Mouse (Mus musculus): ENCODE data around the gene Ager. TPM values are rescaled to one million over a fixed set of nuclear protein-coding genes. Genes with fewer than 3 reads are reported as not detected.

The Ager gene
- polyA plus RNA-seq, 1 experiment = 0.22 TPM

GRCm38 (mm10) chr17:34623161-34623560 is 25.5 kb downstream of the Ager start:
- Histone ChIP-seq H3K4me3 (no peak overlapping the region), H3K4me2 (ENCODE audit: low read depth) (no peak overlapping the region), H3K27me3 (ENCODE audit: control insufficient read depth, insufficient read depth, insufficient read length) (no peaks in the 10 kb centered on the region), H3ac (ENCODE audit: control insufficient read depth, insufficient read length) (no peak overlapping the region), H3K36me3 (ENCODE audit: control insufficient read depth, insufficient read depth) (no peaks in the 10 kb centered on the region), H3K79me2 (ENCODE audit: control insufficient read depth, insufficient read depth) (no peaks in the 10 kb centered on the region)
- TF ChIP-seq POLR2A (IDR thresholded peaks at IDR 0.05; ENCODE audit: insufficient read length, low read depth) (no peak), MYOD1 (IDR thresholded peaks at IDR 0.05; ENCODE audit: control insufficient read depth in 1 of 3, insufficient read length in 2 of 3, low read depth in 2 of 3) (no peak), USF1 (IDR thresholded peaks at IDR 0.05; ENCODE audit: low read depth) (no peak), REST (IDR thresholded peaks at IDR 0.05; ENCODE audit: insufficient read depth, insufficient read length) (no peak), SRF (IDR thresholded peaks at IDR 0.05; ENCODE audit: control insufficient read depth, insufficient read length, low read depth) (no peak), POLR2AphosphoS2 (IDR thresholded peaks at IDR 0.05; ENCODE audit: insufficient read length, low read depth) (no peak), E2F4 (IDR thresholded peaks at IDR 0.05; ENCODE audit: insufficient read depth) (no peak), TCF3 (IDR thresholded peaks at IDR 0.05; ENCODE audit: insufficient read length, low read depth) (no peak), MAX (IDR thresholded peaks at IDR 0.05; ENCODE audit: low read depth) (no peak), CEBPB (IDR thresholded peaks at IDR 0.05; ENCODE audit: insufficient read depth, poor library complexity, severe bottlenecking) (no peak), MYOG (IDR thresholded peaks at IDR 0.05; ENCODE audit: control insufficient read depth in 1 of 3, insufficient read depth in 1 of 3, insufficient read length in 2 of 3, low read depth in 2 of 3) (no peak), TCF12 (IDR thresholded peaks at IDR 0.05; ENCODE audit: insufficient read depth, poor library complexity, severe bottlenecking) (no peak)

- TF ChIP-seq TCF3 (IDR thresholded peaks at IDR 0.05; ENCODE audit: insufficient read length, low read depth) (no peak), E2F4 (IDR thresholded peaks at IDR 0.05; ENCODE audit: insufficient read depth) (no peak), CEBPB (IDR thresholded peaks at IDR 0.05; ENCODE audit: insufficient read depth, poor library complexity, severe bottlenecking) (no peak), SRF (IDR thresholded peaks at IDR 0.05; ENCODE audit: control insufficient read depth, insufficient read length, low read depth) (no peak), TCF12 (IDR thresholded peaks at IDR 0.05; ENCODE audit: insufficient read depth, poor library complexity, severe bottlenecking) (no peak), MYOG (IDR thresholded peaks at IDR 0.05; ENCODE audit: control insufficient read depth in 1 of 3, insufficient read depth in 1 of 3, insufficient read length in 2 of 3, low read depth in 2 of 3) (no peak), POLR2A (IDR thresholded peaks at IDR 0.05; ENCODE audit: insufficient read length, low read depth) (no peak), POLR2AphosphoS2 (IDR thresholded peaks at IDR 0.05; ENCODE audit: insufficient read length, low read depth) (no peak)
- Histone ChIP-seq H3K27me3 (ENCODE audit: control insufficient read depth, insufficient read depth, insufficient read length) (peaks cover 2% of the 10 kb centered on the region), H3ac (ENCODE audit: control insufficient read depth, insufficient read length) (no peak overlapping the region), H3K36me3 (ENCODE audit: control insufficient read depth, insufficient read depth) (no peaks in the 10 kb centered on the region), H3K79me2 (ENCODE audit: control insufficient read depth, insufficient read depth) (no peaks in the 10 kb centered on the region), H3K4me2 (ENCODE audit: low read depth) (no peak overlapping the region), H3K4me3 (no peak overlapping the region)
Measured at GRCm38 (mm10) chr17:34624981-34625380, 27.3 kb downstream of the Ager start.

- TF ChIP-seq MYOD1 (IDR thresholded peaks at IDR 0.05; ENCODE audit: control insufficient read depth in 1 of 3, insufficient read length in 2 of 3, low read depth in 2 of 3) (no peak), TCF3 (IDR thresholded peaks at IDR 0.05; ENCODE audit: insufficient read length, low read depth) (no peak), MAX (IDR thresholded peaks at IDR 0.05; ENCODE audit: low read depth) (no peak), TCF12 (IDR thresholded peaks at IDR 0.05; ENCODE audit: insufficient read depth, poor library complexity, severe bottlenecking) (no peak), MYOG (IDR thresholded peaks at IDR 0.05; ENCODE audit: control insufficient read depth in 1 of 3, insufficient read depth in 1 of 3, insufficient read length in 2 of 3, low read depth in 2 of 3) (no peak), POLR2AphosphoS2 (IDR thresholded peaks at IDR 0.05; ENCODE audit: insufficient read length, low read depth) (no peak), CEBPB (IDR thresholded peaks at IDR 0.05; ENCODE audit: insufficient read depth, poor library complexity, severe bottlenecking) (no peak), E2F4 (IDR thresholded peaks at IDR 0.05; ENCODE audit: insufficient read depth) (no peak), USF1 (IDR thresholded peaks at IDR 0.05; ENCODE audit: low read depth) (no peak), POLR2A (IDR thresholded peaks at IDR 0.05; ENCODE audit: insufficient read length, low read depth) (no peak), REST (IDR thresholded peaks at IDR 0.05; ENCODE audit: insufficient read depth, insufficient read length) (no peak), SRF (IDR thresholded peaks at IDR 0.05; ENCODE audit: control insufficient read depth, insufficient read length, low read depth) (no peak)
- no peak overlapping the region for H3ac ChIP-seq (ENCODE audit: control insufficient read depth, insufficient read length)
- peak overlapping the region; percentile 73 for H3K4me2 ChIP-seq (ENCODE audit: low read depth)
- peak overlapping the region; percentile 42 for H3K4me3 ChIP-seq
- no peaks in the 10 kb centered on the region for H3K79me2 ChIP-seq (ENCODE audit: control insufficient read depth, insufficient read depth)
- peaks cover 14% of the 10 kb centered on the region for H3K27me3 ChIP-seq (ENCODE audit: control insufficient read depth, insufficient read depth, insufficient read length)
- no peaks in the 10 kb centered on the region for H3K36me3 ChIP-seq (ENCODE audit: control insufficient read depth, insufficient read depth)
Measured at GRCm38 (mm10) chr17:34626062-34626772, 28.6 kb downstream of the Ager start.

- no peak for TF ChIP-seq MYOD1 (IDR thresholded peaks at IDR 0.05; ENCODE audit: control insufficient read depth in 1 of 3, insufficient read length in 2 of 3, low read depth in 2 of 3)
- TF ChIP-seq USF1 (IDR thresholded peaks at IDR 0.05; ENCODE audit: low read depth) = no peak
- TF ChIP-seq E2F4 (IDR thresholded peaks at IDR 0.05; ENCODE audit: insufficient read depth) = no peak
- TF ChIP-seq CEBPB (IDR thresholded peaks at IDR 0.05; ENCODE audit: insufficient read depth, poor library complexity, severe bottlenecking) = no peak
- no peak for TF ChIP-seq REST (IDR thresholded peaks at IDR 0.05; ENCODE audit: insufficient read depth, insufficient read length)
- H3K4me2 ChIP-seq (ENCODE audit: low read depth) = peak overlapping the region; percentile 73
- peak overlapping the region; percentile 8 for H3ac ChIP-seq (ENCODE audit: control insufficient read depth, insufficient read length)
- no peaks in the 10 kb centered on the region for H3K79me2 ChIP-seq (ENCODE audit: control insufficient read depth, insufficient read depth)
- H3K4me3 ChIP-seq = peak overlapping the region; percentile 42
- H3K27me3 ChIP-seq (ENCODE audit: control insufficient read depth, insufficient read depth, insufficient read length) = peaks cover 19% of the 10 kb centered on the region
- no peaks in the 10 kb centered on the region for H3K36me3 ChIP-seq (ENCODE audit: control insufficient read depth, insufficient read depth)
Measured at GRCm38 (mm10) chr17:34626773-34627092, 29.1 kb downstream of the Ager start.
